Mouse (Mus musculus) midbrain, embryonic 12.5 days (tissue): ENCODE data around the gene Gab3. TPM values are rescaled to one million over a fixed set of nuclear protein-coding genes. Genes with fewer than 3 reads are reported as not detected.
"Not testable (repeated sequence)": the region's sequence is repeated elsewhere in the genome, so short reads cannot be mapped to it uniquely, and the experiment has no call there.

ENCODE experiments used
- ATAC-seq: fragments of 200-750 bp; cut with Nextera tagmentation; 2 replicates; pipeline ENCODE4 v1.8.0; 2017; ENCODE audit warnings: low read depth, moderate TSS enrichment, moderate library complexity; ENCODE audit not compliant: low FRiP score
- H3K27ac ChIP-seq: fragments of 300-500 bp; sonication (generic); replicated peaks from 2 replicates; pipeline ENCODE4 v1.5.1; 2016; ENCODE audit warnings: mild to moderate bottlenecking
- H3K27me3 ChIP-seq: fragments of 300-500 bp; sonication (generic); 2 replicates; pipeline ENCODE4 v1.6.1; 2016; ENCODE audit warnings: mild to moderate bottlenecking
- H3K36me3 ChIP-seq: fragments of 300-500 bp; sonication (generic); 2 replicates; pipeline ENCODE4 v1.6.1; 2016
- H3K4me1 ChIP-seq: fragments of 300-500 bp; sonication (generic); 2 replicates; pipeline ENCODE4 v1.6.1; 2016
- H3K4me2 ChIP-seq: fragments of 300-500 bp; sonication (generic); replicated peaks from 2 replicates; pipeline ENCODE4 v1.6.1; 2016; ENCODE audit warnings: mild to moderate bottlenecking, moderate library complexity
- H3K4me3 ChIP-seq: fragments of 300-500 bp; sonication (generic); 2 replicates; pipeline ENCODE4 v1.5.1; 2016; ENCODE audit warnings: mild to moderate bottlenecking
- H3K9ac ChIP-seq: fragments of 300-500 bp; sonication (generic); replicated peaks from 2 replicates; pipeline ENCODE4 v1.6.1; 2016; ENCODE audit warnings: mild to moderate bottlenecking, moderate library complexity
- H3K9me3 ChIP-seq: fragments of 300-500 bp; sonication (generic); 2 replicates; pipeline ENCODE4 v1.6.1; 2016; ENCODE audit warnings: mild to moderate bottlenecking
- WGBS: fragments of 180-500 bp; shearing (Covaris S2); methylation state at CpG from one replicate; pipeline ENCODE4 v1.1.7; 2016; 5-methylcytosine and 5-hydroxymethylcytosine counted together
- polyA plus RNA-seq: library from polyadenylated mRNA; unstranded; fragments of >200 nt; fragmentation: Nextera tagmentation; extraction: Ambion mirVana; gene quantifications from 2 replicates; pipeline ENCODE4 v1.2.1, GENCODE M21; 2016

Gene Gab3
- polyA plus RNA-seq, 1 experiment from 2014 or later, result 1.6 TPM

GRCm38 (mm10) chrX:75085654-75086053, 396 bp upstream of the Gab3 start:
- Histone ChIP-seq H3K36me3 (no peaks in the 10 kb centered on the region), H3K4me3 (no peak overlapping the region), H3K27me3 (no peaks in the 10 kb centered on the region), H3K9me3 (no peaks in the 10 kb centered on the region), H3K9ac (no peak overlapping the region), H3K4me2 (no peak overlapping the region), H3K4me1 (no peaks in the 10 kb centered on the region), H3K27ac (no peak overlapping the region)
- WGBS, result 29% methylated on average over 1 of the region's 1 CpGs
- no peak for ATAC-seq

GRCm38 (mm10) chrX:75083982-75084773, 1.1 kb downstream of the Gab3 start:
- WGBS, result 27% methylated on average over 26 of the region's 26 CpGs
- Histone ChIP-seq H3K4me1 (no peaks in the 10 kb centered on the region), H3K36me3 (no peaks in the 10 kb centered on the region), H3K9ac (peak overlapping the region; percentile 44), H3K4me3 (peak overlapping the region; percentile 49), H3K4me2 (peak overlapping the region; percentile 54), H3K27me3 (no peaks in the 10 kb centered on the region), H3K9me3 (no peaks in the 10 kb centered on the region), H3K27ac (no peak overlapping the region)
- peak; percentile 76 for ATAC-seq

GRCm38 (mm10) chrX:75082351-75082750, 2.9 kb downstream of the Gab3 start:
- H3K4me2 ChIP-seq, result no peak overlapping the region
- H3K4me1 ChIP-seq, result no peaks in the 10 kb centered on the region
- H3K27ac ChIP-seq, result no peak overlapping the region
- no peaks in the 10 kb centered on the region for H3K36me3 ChIP-seq
- ATAC-seq, result no peak
- no peak overlapping the region for H3K4me3 ChIP-seq
- H3K9ac ChIP-seq, result no peak overlapping the region
- 55% methylated on average over 2 of the region's 2 CpGs for WGBS
- no peaks in the 10 kb centered on the region for H3K27me3 ChIP-seq
- no peaks in the 10 kb centered on the region for H3K9me3 ChIP-seq

- Histone ChIP-seq H3K9ac (no peak overlapping the region), H3K9me3 (no peaks in the 10 kb centered on the region), H3K4me3 (no peak overlapping the region), H3K27ac (no peak overlapping the region), H3K4me1 (no peaks in the 10 kb centered on the region), H3K27me3 (no peaks in the 10 kb centered on the region), H3K36me3 (no peaks in the 10 kb centered on the region), H3K4me2 (no peak overlapping the region)
- WGBS, result 80% methylated on average over 2 of the region's 2 CpGs
- ATAC-seq, result no peak
Measured at GRCm38 (mm10) chrX:75056120-75056775, 29.0 kb downstream of the Gab3 start.

DNA sequence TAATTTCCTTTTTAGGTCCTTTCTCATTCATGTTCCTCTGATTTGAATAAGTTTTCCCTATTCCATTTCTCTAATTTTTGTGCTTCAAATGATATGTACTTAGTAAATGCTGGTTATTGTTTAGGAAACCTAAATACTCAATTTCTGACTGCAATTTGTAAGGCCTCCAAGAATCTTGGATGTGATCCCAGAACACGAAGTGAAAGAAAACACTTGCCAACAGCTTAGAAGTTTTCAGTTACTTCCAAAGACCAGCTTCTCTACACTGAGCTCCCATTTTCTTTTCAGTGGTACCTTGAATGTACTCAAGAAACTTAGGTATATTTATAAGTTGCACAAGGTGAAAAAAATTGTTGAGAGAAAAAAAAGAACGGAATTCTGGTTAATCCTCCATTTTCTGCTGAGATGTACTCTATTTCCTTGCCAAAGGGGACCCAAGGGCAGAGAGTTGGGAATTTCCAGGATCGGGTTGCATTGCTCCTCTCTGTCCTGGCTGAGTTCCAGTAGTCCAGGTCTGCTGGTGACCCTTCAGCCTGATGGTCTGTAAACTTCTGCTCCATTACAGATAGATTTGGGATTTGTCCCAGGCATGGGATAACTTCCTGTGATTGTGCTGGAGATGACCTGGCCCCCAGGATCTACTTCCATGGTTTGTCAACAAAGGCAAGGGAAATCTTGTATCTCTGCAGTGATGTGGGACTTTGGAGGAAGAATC, 38.2 kb downstream of the Gab3 start:
- Histone ChIP-seq H3K9ac (no peak overlapping the region), H3K4me1 (no peaks in the 10 kb centered on the region), H3K4me2 (no peak overlapping the region), H3K27me3 (no peaks in the 10 kb centered on the region), H3K4me3 (no peak overlapping the region), H3K27ac (no peak overlapping the region), H3K36me3 (no peaks in the 10 kb centered on the region), H3K9me3 (no peaks in the 10 kb centered on the region)
- WGBS, result 77% methylated on average over 3 of the region's 3 CpGs
- no peak for ATAC-seq

DNA sequence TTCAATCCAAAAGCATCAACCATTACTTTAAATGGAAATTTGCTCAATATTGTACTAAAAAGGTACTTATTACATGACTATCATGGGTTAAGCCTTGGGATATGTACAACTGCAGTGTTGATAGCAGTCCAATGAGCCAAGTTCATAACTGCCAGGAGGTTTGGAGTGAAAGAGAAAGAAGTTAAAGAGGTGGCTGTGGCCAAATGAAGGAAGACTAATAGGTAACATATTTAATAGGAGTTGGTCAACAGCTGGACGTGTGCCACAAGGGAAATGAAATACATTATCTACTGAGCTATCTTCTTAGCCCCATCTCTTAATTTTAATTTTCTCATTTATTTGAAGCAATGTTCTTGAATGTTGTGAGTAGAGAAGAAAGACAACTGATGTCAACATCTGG, 39.3 kb downstream of the Gab3 start:
- H3K9ac ChIP-seq, result no peak overlapping the region
- no peak overlapping the region for H3K27ac ChIP-seq
- WGBS, result 78% methylated on average over 1 of the region's 1 CpGs
- H3K4me1 ChIP-seq, result no peaks in the 10 kb centered on the region
- H3K4me2 ChIP-seq, result no peak overlapping the region
- H3K27me3 ChIP-seq, result no peaks in the 10 kb centered on the region
- no peaks in the 10 kb centered on the region for H3K9me3 ChIP-seq
- H3K36me3 ChIP-seq, result no peaks in the 10 kb centered on the region
- ATAC-seq, result no peak
- no peak overlapping the region for H3K4me3 ChIP-seq

DNA sequence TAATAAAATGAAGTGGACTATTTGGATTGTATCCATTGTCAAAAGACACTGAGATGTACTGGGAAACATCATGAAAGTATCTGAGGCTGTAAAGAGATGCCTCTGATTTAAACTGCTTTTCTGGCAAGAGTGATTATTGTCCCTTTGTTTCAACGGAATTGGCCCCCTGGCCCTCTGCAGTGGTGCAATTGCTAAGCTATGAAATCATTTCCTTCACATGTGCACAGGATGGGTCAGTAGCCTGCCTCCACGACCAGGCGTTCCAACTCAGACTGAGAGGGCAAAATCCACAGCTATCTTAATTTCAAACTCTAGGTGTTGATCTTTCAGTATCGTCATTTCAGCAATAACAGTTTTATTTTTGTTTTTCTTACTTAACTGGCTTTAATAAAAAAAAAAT, 40.7 kb downstream of the Gab3 start:
- H3K4me2 ChIP-seq, result no peak overlapping the region
- no peak overlapping the region for H3K9ac ChIP-seq
- no peaks in the 10 kb centered on the region for H3K36me3 ChIP-seq
- H3K27ac ChIP-seq, result no peak overlapping the region
- no peak overlapping the region for H3K4me3 ChIP-seq
- ATAC-seq, result no peak
- no peaks in the 10 kb centered on the region for H3K9me3 ChIP-seq
- no peaks in the 10 kb centered on the region for H3K27me3 ChIP-seq
- H3K4me1 ChIP-seq, result no peaks in the 10 kb centered on the region
- 74% methylated on average over 4 of the region's 4 CpGs for WGBS

DNA sequence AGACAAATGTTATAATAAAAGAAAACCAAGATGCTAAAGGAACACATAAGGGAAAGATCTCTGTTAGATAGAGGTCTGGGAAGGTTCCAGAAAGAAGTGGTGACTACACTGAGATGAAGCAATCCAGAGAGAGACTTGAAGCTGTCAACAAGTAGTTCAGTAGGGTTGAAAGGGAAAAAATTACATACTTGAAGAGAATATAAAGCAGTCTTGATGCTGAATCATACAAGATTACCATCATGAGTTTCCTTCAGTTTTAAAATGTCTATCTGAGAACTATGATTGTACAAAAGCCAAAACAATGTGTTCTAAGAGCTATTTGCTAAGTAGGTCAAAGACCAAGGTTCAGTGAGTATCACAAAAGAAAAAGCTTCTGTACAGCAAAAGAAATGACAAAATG, 48.6 kb downstream of the Gab3 start:
- no peaks in the 10 kb centered on the region for H3K27me3 ChIP-seq
- no peak overlapping the region for H3K4me2 ChIP-seq
- H3K4me3 ChIP-seq, result no peak overlapping the region

GRCm38 (mm10) chrX:75035162-75035561, 50.1 kb downstream of the Gab3 start:
- 85% methylated on average over 2 of the region's 2 CpGs for WGBS
- no peaks in the 10 kb centered on the region for H3K27me3 ChIP-seq
- H3K4me1 ChIP-seq, result no peaks in the 10 kb centered on the region
- H3K9ac ChIP-seq, result no peak overlapping the region
- no peak overlapping the region for H3K27ac ChIP-seq
- H3K4me2 ChIP-seq, result no peak overlapping the region
- no peaks in the 10 kb centered on the region for H3K9me3 ChIP-seq
- H3K4me3 ChIP-seq, result no peak overlapping the region
- no peaks in the 10 kb centered on the region for H3K36me3 ChIP-seq
- no peak for ATAC-seq

More for the DNA sequence above, 48.6 kb downstream of the Gab3 start:
- ATAC-seq, result no peak
- Histone ChIP-seq H3K27ac (no peak overlapping the region), H3K9me3 (no peaks in the 10 kb centered on the region), H3K4me1 (no peaks in the 10 kb centered on the region), H3K9ac (no peak overlapping the region), H3K36me3 (no peaks in the 10 kb centered on the region)

GRCm38 (mm10) chrX:75034054-75034453, 51.2 kb downstream of the Gab3 start:
- H3K9me3 ChIP-seq, H3K36me3 ChIP-seq, H3K27ac ChIP-seq, ATAC-seq, H3K27me3 ChIP-seq, H3K9ac ChIP-seq, H3K4me2 ChIP-seq, H3K4me3 ChIP-seq, H3K4me1 ChIP-seq: not testable (repeated sequence)
- 57% methylated on average over 1 of the region's 1 CpGs for whole genome bisulfite sequencing

GRCm38 (mm10) chrX:74983734-74984133, 101.5 kb downstream of the Gab3 start:
- WGBS, result 59% methylated on average over 5 of the region's 5 CpGs
- Histone ChIP-seq H3K36me3 (no peaks in the 10 kb centered on the region), H3K4me1 (no peaks in the 10 kb centered on the region), H3K4me3 (no peak overlapping the region), H3K4me2 (no peak overlapping the region), H3K9ac (no peak overlapping the region), H3K9me3 (peaks cover 4% of the 10 kb centered on the region; the same call in 1 of the 2 replicates), H3K27me3 (no peaks in the 10 kb centered on the region), H3K27ac (no peak overlapping the region)
- peak; percentile 66 for ATAC-seq

GRCm38 (mm10) chrX:74962899-74963298, 122.4 kb downstream of the Gab3 start:
- H3K4me1 ChIP-seq, H3K4me3 ChIP-seq, H3K9ac ChIP-seq, H3K27ac ChIP-seq, H3K9me3 ChIP-seq, H3K4me2 ChIP-seq, H3K36me3 ChIP-seq, H3K27me3 ChIP-seq, ATAC-seq: not testable (repeated sequence)
- 30% methylated on average over 1 of the region's 2 CpGs for whole genome bisulfite sequencing
